Mouse (Mus musculus): ENCODE results near the gene Fam163b.

DNA sequence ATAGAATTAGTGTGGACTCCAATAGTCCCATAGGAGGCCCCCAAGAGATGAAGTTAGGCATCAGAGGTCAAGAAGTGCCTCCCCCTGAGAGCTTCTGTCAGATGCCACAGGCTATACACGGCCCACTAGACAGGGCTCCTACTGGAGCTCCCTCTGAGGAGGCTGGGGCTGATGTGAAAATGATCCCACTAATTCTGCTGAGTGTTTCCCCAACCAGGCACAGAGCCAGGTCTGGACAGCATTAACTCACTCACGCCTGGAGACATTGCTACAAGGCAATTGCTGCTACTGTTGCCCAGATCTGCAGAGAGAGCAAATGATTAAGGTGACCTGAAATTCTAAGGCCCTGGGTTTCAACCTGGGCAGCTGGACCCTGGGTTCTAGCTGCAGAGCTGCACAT lies 56.5 kb downstream of the Fam163b start:
- TF ChIP-seq CTCF (IDR thresholded peaks at IDR 0.05) (no peak), EP300 (IDR thresholded peaks at IDR 0.05; ENCODE audit: insufficient read depth, low read depth, low read length) (no peak), POLR2A (IDR thresholded peaks at IDR 0.05; ENCODE audit: insufficient read depth, low read depth, low read length) (no peak)

All from heart, adult 2 months (tissue).